Mouse (Mus musculus) hindbrain, embryonic 11.5 days (tissue): ENCODE measurements at regions not wholly inside any gene's neighbourhood (a gene's known extent, or its start where the extent isn't known, plus 50 kb on each side); places are given as distances from the start of the nearest gene placed in this dataset.

Experiments
- ATAC-seq: fragments of 200-750 bp; cut with Nextera tagmentation; 2 replicates; pipeline ENCODE4 v1.8.0; 2017; ENCODE audit warnings: mild to moderate bottlenecking, moderate TSS enrichment, moderate library complexity; ENCODE audit not compliant: low FRiP score
- DNase-seq: peaks from one replicate; pipeline ENCODE4 v3.0.0-alpha.2; 2015; ENCODE audit warnings: low spot score
- H3K27ac ChIP-seq: fragments of 300-500 bp; sonication (generic); 2 replicates; pipeline ENCODE4 v1.5.1; 2014; ENCODE audit warnings: mild to moderate bottlenecking, low read depth, low read length
- H3K27me3 ChIP-seq: fragments of 300-500 bp; sonication (generic); 2 replicates; pipeline ENCODE4 v1.6.1; 2014; ENCODE audit warnings: mild to moderate bottlenecking, low read length, moderate library complexity, mixed read lengths; ENCODE audit not compliant: control insufficient read depth, insufficient read depth
- H3K36me3 ChIP-seq: fragments of 300-500 bp; sonication (generic); 2 replicates; pipeline ENCODE4 v1.6.1; 2014; ENCODE audit warnings: mild to moderate bottlenecking, low read length, moderate library complexity, mixed read lengths; ENCODE audit not compliant: control insufficient read depth, insufficient read depth
- H3K4me1 ChIP-seq: fragments of 300-500 bp; sonication (generic); replicated peaks from 2 replicates; pipeline ENCODE4 v1.6.1; 2014; ENCODE audit warnings: low read length, mixed read lengths; ENCODE audit not compliant: control insufficient read depth, insufficient read depth
- H3K4me2 ChIP-seq: fragments of 300-500 bp; sonication (generic); replicated peaks from 2 replicates; pipeline ENCODE4 v1.6.1; 2014; ENCODE audit warnings: mild to moderate bottlenecking, low read depth, low read length
- H3K4me3 ChIP-seq: fragments of 300-500 bp; sonication (generic); 2 replicates; pipeline ENCODE4 v1.5.1; 2014; ENCODE audit warnings: low read depth, low read length
- H3K9ac ChIP-seq: fragments of 300-500 bp; sonication (generic); 2 replicates; pipeline ENCODE4 v1.6.1; 2014; ENCODE audit warnings: low read depth, low read length
- H3K9me3 ChIP-seq: fragments of 300-500 bp; sonication (generic); 2 replicates; pipeline ENCODE4 v1.6.1; 2016; ENCODE audit warnings: low read length; ENCODE audit not compliant: control insufficient read depth
- WGBS: fragments of 180-500 bp; shearing (Covaris S2); extraction: QIAGEN DNeasy Blood & Tissue Kit; methylation state at CpG from one replicate; pipeline ENCODE4 v1.1.7; 2014; 5-methylcytosine and 5-hydroxymethylcytosine counted together

GRCm38 (mm10) chr8:107881851-107882250 lies 60.6 kb upstream of the Zfhx3 start:
- H3K4me1 ChIP-seq: 0 out of 2 replicates have a peak, but pooled peaks cover 3% of the 10 kb centered on the region
- no peak overlapping the region for H3K4me3 ChIP-seq
- H3K9ac ChIP-seq: no peak overlapping the region
- 29% methylated on average over 7 of the region's 7 CpGs for WGBS
- no peaks in the 10 kb centered on the region for H3K27me3 ChIP-seq
- no peaks in the 10 kb centered on the region for H3K36me3 ChIP-seq
- H3K4me2 ChIP-seq: no peak overlapping the region
- H3K9me3 ChIP-seq: no peaks in the 10 kb centered on the region
- peak; percentile 83 for DNase-seq
- ATAC-seq: no peak
- H3K27ac ChIP-seq: no peak overlapping the region

- Histone ChIP-seq H3K4me1 (0 out of 2 replicates have a peak, but pooled peaks cover 3% of the 10 kb centered on the region), H3K27me3 (no peaks in the 10 kb centered on the region), H3K4me2 (no peak overlapping the region), H3K4me3 (no peak overlapping the region), H3K27ac (no peak overlapping the region), H3K9ac (no peak overlapping the region), H3K9me3 (no peaks in the 10 kb centered on the region), H3K36me3 (no peaks in the 10 kb centered on the region)
- ATAC-seq: no peak
- 55% methylated on average over 7 of the region's 7 CpGs for WGBS
- DNase-seq: no peak
These were observed 56.9 kb upstream of the Zfhx3 start for GRCm38 (mm10) chr8:107885547-107885946.

- Histone ChIP-seq H3K36me3 (no peaks in the 10 kb centered on the region), H3K4me3 (no peak overlapping the region), H3K4me1 (0 out of 2 replicates have a peak, but pooled peaks cover 3% of the 10 kb centered on the region), H3K4me2 (no peak overlapping the region), H3K27me3 (no peaks in the 10 kb centered on the region), H3K27ac (no peak overlapping the region), H3K9ac (no peak overlapping the region), H3K9me3 (no peaks in the 10 kb centered on the region)
- ATAC-seq (no peak), DNase-seq (peak; percentile 39)
- 56% methylated on average over 5 of the region's 5 CpGs for WGBS
These were observed 56.5 kb upstream of the Zfhx3 start for GRCm38 (mm10) chr8:107885971-107886370.

- H3K4me1 ChIP-seq: 0 out of 2 replicates have a peak, but pooled peaks cover 3% of the 10 kb centered on the region
- WGBS: 84% methylated on average over 19 of the region's 19 CpGs
- H3K9ac ChIP-seq: no peak overlapping the region
- no peak overlapping the region for H3K27ac ChIP-seq
- DNase-seq (no peak), ATAC-seq (no peak)
- no peaks in the 10 kb centered on the region for H3K27me3 ChIP-seq
- no peak overlapping the region for H3K4me3 ChIP-seq
- H3K4me2 ChIP-seq: no peak overlapping the region
- no peaks in the 10 kb centered on the region for H3K36me3 ChIP-seq
- H3K9me3 ChIP-seq: no peaks in the 10 kb centered on the region
These were observed 55.8 kb upstream of the Zfhx3 start for GRCm38 (mm10) chr8:107886516-107887253.

GRCm38 (mm10) chr8:107887333-107887732 lies 55.1 kb upstream of the Zfhx3 start:
- WGBS: 47% methylated on average over 10 of the region's 10 CpGs
- H3K9ac ChIP-seq: no peak overlapping the region
- 0 out of 2 replicates have a peak, but pooled peaks cover 3% of the 10 kb centered on the region for H3K4me1 ChIP-seq
- DNase-seq (no peak), ATAC-seq (no peak)
- no peak overlapping the region for H3K4me3 ChIP-seq
- H3K36me3 ChIP-seq: no peaks in the 10 kb centered on the region
- no peak overlapping the region for H3K27ac ChIP-seq
- no peaks in the 10 kb centered on the region for H3K9me3 ChIP-seq
- no peaks in the 10 kb centered on the region for H3K27me3 ChIP-seq
- no peak overlapping the region for H3K4me2 ChIP-seq

GRCm38 (mm10) chr8:107890922-107891321 lies 51.5 kb upstream of the Zfhx3 start:
- Histone ChIP-seq H3K4me3 (no peak overlapping the region), H3K9me3 (no peaks in the 10 kb centered on the region), H3K27me3 (no peaks in the 10 kb centered on the region), H3K4me1 (no peaks in the 10 kb centered on the region), H3K36me3 (no peaks in the 10 kb centered on the region), H3K27ac (no peak overlapping the region), H3K4me2 (no peak overlapping the region), H3K9ac (no peak overlapping the region)
- DNase-seq (no peak), ATAC-seq (no peak)
- WGBS: 74% methylated on average over 5 of the region's 5 CpGs
